ENCODE assay signal across 27 mouse cellular contexts in the genomic region with DNA sequence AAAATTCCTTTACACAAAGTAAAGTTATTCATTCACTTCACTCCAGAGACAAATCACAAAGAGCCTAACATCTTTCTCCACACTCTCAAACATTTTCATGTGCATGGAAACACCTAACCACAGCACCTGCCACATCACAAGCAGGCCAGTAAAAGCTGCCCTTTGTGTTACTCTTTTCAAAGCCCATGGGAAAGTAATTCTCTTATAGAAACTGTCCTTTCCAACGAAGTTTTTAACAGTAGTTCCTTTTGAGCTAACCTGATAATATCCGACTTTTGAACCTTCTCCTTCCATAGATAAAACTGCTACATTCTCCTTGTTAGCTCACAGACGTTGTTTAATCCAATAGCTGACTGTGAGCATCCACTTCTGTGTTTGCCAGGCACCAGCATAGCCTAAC. TPM values are rescaled to one million over a fixed set of nuclear protein-coding genes. Genes with fewer than 3 reads are reported as not detected.
DNase-seq lines count a peak whose midpoint lies in the region; ATAC-seq and TF ChIP-seq lines count a peak whose summit lies in the region.
"Had no signal": no experiment of that assay in that cellular context is flagged by ENCODE, and none has a peak within 500 bp of the region (broad histone marks: within the 10 kb centered on the region; RNA-seq: fewer than 3 reads in every experiment).

No protein-coding gene starts in this region.

- no peak for TF ChIP-seq CTCF in MEL (IDR thresholded peaks at IDR 0.05 in 2 of 3, conservative IDR thresholded peaks at IDR 0.05 in 1 of 3; ENCODE audit: control insufficient read depth in 1 of 3, insufficient read depth in 1 of 3, low read depth in 2 of 3, low read length in 3 of 3, poor library complexity in 1 of 3, severe bottlenecking in 1 of 3)
- TF ChIP-seq CTCF in small intestine, adult 2 months (IDR thresholded peaks at IDR 0.05; ENCODE audit: extremely low read depth, insufficient read length, insufficient replicate concordance, low read depth, low read length): no peak

- H3K27me3 ChIP-seq in heart, embryonic 16.5 days (ENCODE audit: control insufficient read depth, insufficient read depth, low read length): no peaks in the 10 kb centered on the region
- no peaks in the 10 kb centered on the region for H3K27me3 ChIP-seq in heart, embryonic 11.5 days (ENCODE audit: control insufficient read depth, insufficient read depth, low read length)
- H3K27me3 ChIP-seq in MEL (ENCODE audit: control insufficient read depth in 1 of 2, insufficient read depth in 2 of 2, low read length in 2 of 2): no peaks in the 10 kb centered on the region
- H3K27me3 ChIP-seq in small intestine, adult 2 months (ENCODE audit: control insufficient read depth, insufficient read depth, low read length): no peaks in the 10 kb centered on the region
- H3K27me3 ChIP-seq: embryonic facial prominence, embryonic 13.5 days; forebrain, embryonic 12.5 days; limb, embryonic 15.5 days; liver, embryonic 15.5 days; neural tube, embryonic 13.5 days had no signal

- H3K9me3 ChIP-seq in heart, embryonic 16.5 days (replicated peaks; ENCODE audit: control insufficient read depth, low read length): no peaks in the 10 kb centered on the region
- H3K9me3 ChIP-seq in heart, embryonic 11.5 days (replicated peaks; ENCODE audit: control insufficient read depth, low read length): no peaks in the 10 kb centered on the region
- H3K9me3 ChIP-seq in MEL (replicated peaks; ENCODE audit: insufficient read depth, low read length): no peaks in the 10 kb centered on the region
- H3K9me3 ChIP-seq: embryonic facial prominence, embryonic 13.5 days; forebrain, embryonic 12.5 days; limb, embryonic 15.5 days; liver, embryonic 15.5 days; neural tube, embryonic 13.5 days had no signal

- ATAC-seq in heart, embryonic 16.5 days (replicated peaks; ENCODE audit: extremely low read depth, insufficient read depth, low FRiP score): no peak
- no peak for ATAC-seq in heart, embryonic 11.5 days (replicated peaks; ENCODE audit: insufficient number of reproducible peaks, low FRiP score, low TSS enrichment)
- ATAC-seq: hindbrain, postnatal 0 days had no signal

- 52% methylated on average over 3 of the region's 3 CpGs for WGBS in heart, embryonic 16.5 days
- WGBS in heart, embryonic 11.5 days (ENCODE audit: insufficient replicate concordance): 58% methylated on average over 3 of the region's 3 CpGs
- WGBS in small intestine, adult 2 months: 19% methylated on average over 3 of the region's 3 CpGs

- no peak overlapping the region for H3K4me2 ChIP-seq in heart, embryonic 16.5 days (ENCODE audit: low read depth, low read length)
- H3K4me2 ChIP-seq in heart, embryonic 11.5 days: no peak overlapping the region
- H3K4me2 ChIP-seq: embryonic facial prominence, embryonic 13.5 days; forebrain, embryonic 12.5 days; limb, embryonic 15.5 days; neural tube, embryonic 13.5 days had no signal

- no peak for TF ChIP-seq RAD21 in MEL (IDR thresholded peaks at IDR 0.05; ENCODE audit: low read depth, low read length)

- DNase-seq in MEL (ENCODE audit: low read depth, low spot score): peak; percentile 75
- peak; percentile 59 to 64 for DNase-seq in thymus, postnatal 36 days
- DNase-seq in layer of hippocampus, postnatal 36 days: no peak
- no peak for DNase-seq in left cerebral cortex, postnatal 25 days (ENCODE audit: low spot score in 2 of 2)
- DNase-seq in urinary bladder, postnatal 14 days (ENCODE audit: low spot score): no peak
- DNase-seq: adrenal gland, adult 8-10 months; cerebellum, adult 2 months; cerebellum, postnatal 36 days; embryo, embryonic 11 days; heart, postnatal 10 days; kidney, adult 8-10 months; kidney, postnatal 4 days; left cerebral cortex, postnatal 4 days; lung, postnatal 4 days; midbrain, embryonic 14.5 days; retina, postnatal 1 day; right cerebral cortex, postnatal 25 days had no signal

- no peak overlapping the region for H3K4me3 ChIP-seq in heart, embryonic 16.5 days (ENCODE audit: low read length)
- H3K4me3 ChIP-seq in heart, embryonic 11.5 days (ENCODE audit: low read depth, low read length): no peak overlapping the region
- H3K4me3 ChIP-seq in MEL (ENCODE audit: control insufficient read depth in 1 of 2, insufficient read depth in 1 of 2, low read depth in 2 of 2, low read length in 2 of 2): no peak overlapping the region
- H3K4me3 ChIP-seq in small intestine, adult 2 months (ENCODE audit: low read depth, low read length): no peak overlapping the region
- H3K4me3 ChIP-seq: embryonic facial prominence, embryonic 13.5 days; erythroblast, embryonic 14.5 days; forebrain, embryonic 12.5 days; limb, embryonic 15.5 days; liver, embryonic 15.5 days; neural tube, embryonic 13.5 days had no signal

- no peak overlapping the region for H3K9ac ChIP-seq in heart, embryonic 16.5 days (ENCODE audit: low read length)
- no peak overlapping the region for H3K9ac ChIP-seq in heart, embryonic 11.5 days (ENCODE audit: low read depth, low read length)
- peak overlapping the region; percentile 72 for H3K9ac ChIP-seq in MEL (ENCODE audit: control insufficient read depth, low read depth, low read length, poor library complexity, severe bottlenecking)
- H3K9ac ChIP-seq: embryonic facial prominence, embryonic 13.5 days; forebrain, embryonic 12.5 days; limb, embryonic 15.5 days; liver, embryonic 15.5 days; neural tube, embryonic 13.5 days had no signal

- H3K36me3 ChIP-seq in heart, embryonic 16.5 days (ENCODE audit: control insufficient read depth, insufficient read depth): no peaks in the 10 kb centered on the region
- no peaks in the 10 kb centered on the region for H3K36me3 ChIP-seq in heart, embryonic 11.5 days (ENCODE audit: control insufficient read depth, insufficient read depth, low read length)
- H3K36me3 ChIP-seq in MEL (ENCODE audit: control insufficient read depth in 1 of 2, insufficient read depth in 2 of 2, low read length in 2 of 2): peaks cover 10 to 69% of the 10 kb centered on the region in 2 experiments
- H3K36me3 ChIP-seq in small intestine, adult 2 months (ENCODE audit: control insufficient read depth, insufficient read depth, low read length): peaks cover 26% of the 10 kb centered on the region
- H3K36me3 ChIP-seq: embryonic facial prominence, embryonic 13.5 days; forebrain, embryonic 12.5 days; limb, embryonic 15.5 days; liver, embryonic 15.5 days; neural tube, embryonic 13.5 days had no signal

- peak overlapping the region; percentile 68 for H3K27ac ChIP-seq in heart, embryonic 16.5 days (ENCODE audit: low read length)
- H3K27ac ChIP-seq in heart, embryonic 11.5 days (ENCODE audit: low read depth, low read length): no peak overlapping the region
- H3K27ac ChIP-seq in MEL (ENCODE audit: control insufficient read depth, low read depth, low read length): peak overlapping the region; percentile 100
- peak overlapping the region; percentile 94 for H3K27ac ChIP-seq in small intestine, adult 2 months (ENCODE audit: insufficient read depth, low read depth, low read length)
- H3K27ac ChIP-seq: embryonic facial prominence, embryonic 13.5 days; forebrain, embryonic 12.5 days; hindbrain, postnatal 0 days; limb, embryonic 15.5 days; liver, embryonic 15.5 days; neural tube, embryonic 13.5 days had no signal

- peak; percentile 75 to 90 for TF ChIP-seq EP300 in MEL (IDR thresholded peaks at IDR 0.05; ENCODE audit: low read depth in 1 of 2, low read length in 2 of 2)

- H3K79me2 ChIP-seq in MEL (ENCODE audit: control insufficient read depth, insufficient read depth, low read length, poor library complexity): peaks cover 18% of the 10 kb centered on the region

- intact Hi-C loops in left cerebral cortex, postnatal 25 days (cut with DNase I): no loop called here

- no peak for TF ChIP-seq POLR2A in MEL (IDR thresholded peaks at IDR 0.05; ENCODE audit: control insufficient read depth in 1 of 2, insufficient read depth in 1 of 2, low read depth in 1 of 2, low read length in 2 of 2, poor library complexity in 1 of 2)
- TF ChIP-seq POLR2A in small intestine, adult 2 months (IDR thresholded peaks at IDR 0.05; ENCODE audit: low read depth, low read length): no peak

- H3K4me1 ChIP-seq in heart, embryonic 16.5 days (ENCODE audit: control insufficient read depth, insufficient read depth, low read length): no peaks in the 10 kb centered on the region
- no peaks in the 10 kb centered on the region for H3K4me1 ChIP-seq in heart, embryonic 11.5 days (ENCODE audit: control insufficient read depth, insufficient read depth, low read length)
- H3K4me1 ChIP-seq in MEL (ENCODE audit: control insufficient read depth in 1 of 2, insufficient read depth in 2 of 2, low read length in 2 of 2): peaks cover 34 to 48% of the 10 kb centered on the region in 2 experiments
- H3K4me1 ChIP-seq in small intestine, adult 2 months (ENCODE audit: control insufficient read depth, insufficient read depth, insufficient read length, low read length): peaks cover 22% of the 10 kb centered on the region
- H3K4me1 ChIP-seq: embryonic facial prominence, embryonic 13.5 days; forebrain, embryonic 12.5 days; limb, embryonic 15.5 days; liver, embryonic 15.5 days; neural tube, embryonic 13.5 days had no signal

TF ChIP-seq in MEL, 35 proteins besides CTCF, POLR2A, EP300 and RAD21 (continues in another document):
- TF ChIP-seq MEF2A (IDR thresholded peaks at IDR 0.05; ENCODE audit: extremely low read depth, insufficient replicate concordance, low read depth, low read length, poor library complexity, severe bottlenecking) (no peak), ETS1 (IDR thresholded peaks at IDR 0.05; ENCODE audit: low read depth, low read length) (peak; percentile 32; the same call in 1 of the 2 replicates), SIN3A (IDR thresholded peaks at IDR 0.05; ENCODE audit: low read length) (no peak), TCF12 (IDR thresholded peaks at IDR 0.05; ENCODE audit: low read depth, low read length) (peak; percentile 76), POLR2AphosphoS5 (IDR thresholded peaks at IDR 0.05; ENCODE audit: borderline replicate concordance, low read depth, low read length) (no peak), MXI1 (IDR thresholded peaks at IDR 0.05; ENCODE audit: low read depth, low read length) (no peak), TAL1 (IDR thresholded peaks at IDR 0.05; ENCODE audit: low read length) (peak; percentile 57; the same call in 1 of the 2 replicates), MYB (IDR thresholded peaks at IDR 0.05; ENCODE audit: low read depth, low read length) (peak; percentile 93), GABPA (IDR thresholded peaks at IDR 0.05; ENCODE audit: low read depth, low read length) (no peak), USF2 (IDR thresholded peaks at IDR 0.05; ENCODE audit: borderline replicate concordance in 1 of 2, insufficient read depth in 1 of 2, low read depth in 1 of 2, low read length in 2 of 2) (no peak)

RNA-seq across cellular contexts. Expression of a gene that starts 21.7 kb away (rescaled TPM):
- polyA plus RNA-seq in heart, embryonic 16.5 days (2015; fragmentation: Nextera tagmentation; extraction: Ambion mirVana): 21.2 and 24.4 TPM in 2 replicates
- polyA plus RNA-seq in heart, embryonic 11.5 days (2014; fragmentation: Nextera tagmentation; extraction: Ambion mirVana): 12.3 and 13.6 TPM in 2 replicates
- 40.4 and 46.7 TPM in 2 replicates for total RNA-seq in MEL (2012; rRNA removed)
- polyA plus RNA-seq in MEL (2012; ENCODE audit: insufficient read depth in 1 of 2, insufficient read length in 2 of 2, low read depth in 1 of 2, low replicate concordance in 2 of 2, missing spikeins in 1 of 2): 10 to 100 TPM; 64.1 to 99.1 TPM
- polyA plus RNA-seq in small intestine, adult 2 months (2012; rRNA removed): 12.8 and 77.5 TPM in 2 replicates
- total RNA-seq in layer of hippocampus, postnatal 36 days (2021): under 1 TPM; 0.30 to 0.71 TPM
- total RNA-seq in left cerebral cortex, postnatal 25 days (2021): 1 to 10 TPM; 2.2 to 2.4 TPM
- polyA plus RNA-seq: erythroblast, embryonic 14.5 days had no signal

Comparison
In these comparisons a context has a peak if more than half of its experiments do, and no peak if none do; other contexts are left out.
1. DNase-seq: peak in MEL (single experiment) and thymus, postnatal 36 days (2 of 2); none in layer of hippocampus, postnatal 36 days (0 of 2), left cerebral cortex, postnatal 25 days (0 of 2) and urinary bladder, postnatal 14 days (single experiment).